Mouse (Mus musculus) heart, adult 2 months (tissue): ENCODE data around the gene Bcat2. TPM values are rescaled to one million over a fixed set of nuclear protein-coding genes. Genes with fewer than 3 reads are reported as not detected.

Source experiments
- DNase-seq, 2 experiments: peaks; one replicate each; pipeline ENCODE4 v3.0.0; 2021
- H3K27ac ChIP-seq: fragments of 200-600 bp; 2 replicates; pipeline ENCODE4 v1.8.1; 2022
- H3K27me3 ChIP-seq: fragments of 200-500 bp; 2 replicates; pipeline ENCODE4 v1.6.1; 2012; ENCODE audit warnings: mild to moderate bottlenecking, low read length, inconsistent platforms, mixed read lengths; ENCODE audit not compliant: control insufficient read depth, insufficient read depth
- H3K36me3 ChIP-seq: fragments of 200-500 bp; 2 replicates; pipeline ENCODE4 v1.6.1; 2012; ENCODE audit warnings: low read length, inconsistent platforms; ENCODE audit not compliant: control insufficient read depth, insufficient read depth
- H3K4me1 ChIP-seq: fragments of 200-500 bp; 2 replicates; pipeline ENCODE4 v1.6.1; 2011; ENCODE audit warnings: low read length; ENCODE audit not compliant: control insufficient read depth, insufficient read depth
- H3K4me3 ChIP-seq: fragments of 200-600 bp; 2 replicates; pipeline ENCODE4 v1.8.1; 2022
- H3K79me2 ChIP-seq: fragments of 200-500 bp; replicated peaks from 2 replicates; pipeline ENCODE4 v1.6.1; 2012; ENCODE audit warnings: mild to moderate bottlenecking, inconsistent platforms, low read length, moderate library complexity, mixed read lengths; ENCODE audit not compliant: control insufficient read depth, insufficient read depth
- H3K9ac ChIP-seq: fragments of 200-500 bp; 2 replicates; pipeline ENCODE4 v1.6.1; 2012; ENCODE audit warnings: low read depth, mild to moderate bottlenecking, control low read depth, inconsistent platforms, low read length, mixed read lengths
- CTCF ChIP-seq: fragments of 200-600 bp; IDR thresholded peaks from 2 replicates; pipeline ENCODE4 v1.8.1; 2022; ENCODE audit warnings: antibody characterized with exemption, mild to moderate bottlenecking, moderate library complexity
- EP300 ChIP-seq: fragments of 200-500 bp; IDR thresholded peaks from 2 replicates; pipeline ENCODE4 v1.6.1; 2011; ENCODE audit warnings: low read depth, low read length, control low read depth; ENCODE audit not compliant: insufficient read depth
- POLR2A ChIP-seq: fragments of 200-500 bp; IDR thresholded peaks from 2 replicates; pipeline ENCODE4 v1.6.1; 2011; ENCODE audit warnings: mild to moderate bottlenecking, low read depth, low read length, control low read depth; ENCODE audit not compliant: insufficient read depth
- WGBS: fragments of 180-500 bp; shearing (Covaris S2); methylation state at CpG from one replicate; pipeline ENCODE4 v1.1.7; 2018; 5-methylcytosine and 5-hydroxymethylcytosine counted together
- intact Hi-C: fragments of 180-260 bp; cut with DNase I; formaldehyde crosslinking; loops from one replicate; pipeline ENCODE4 v1.15.1; 2025
- polyA plus RNA-seq: library from polyadenylated mRNA; depleted of rRNA; stranded (reverse); fragments of >200 nt; gene quantifications from 2 replicates; pipeline ENCODE4 v1.2.3, GENCODE M21; 2012
- total RNA-seq, 2 experiments: library from RNA; stranded (reverse); gene quantifications; 2 replicates each; pipeline ENCODE4 v1.2.3; 2021

Gene Bcat2
- total and polyA plus RNA-seq, 3 experiments = 142 to 306 (median 219) TPM

GRCm38 (mm10) chr7:45619592-45619991 lies 49.6 kb downstream of the Bcat2 start:
- H3K27me3 ChIP-seq = no peaks in the 10 kb centered on the region
- 79% methylated on average over 5 of the region's 5 CpGs for WGBS
- no peak overlapping the region for H3K4me3 ChIP-seq

GRCm38 (mm10) chr7:45621443-45621842 lies 51.5 kb downstream of the Bcat2 start, which contains the start of gene Izumo1:
Izumo1 (plus strand) TSS chr7:45621811.
- Histone ChIP-seq H3K4me1 (no peaks in the 10 kb centered on the region; the same call in 1 of the 2 replicates), H3K36me3 (no peaks in the 10 kb centered on the region), H3K27me3 (no peaks in the 10 kb centered on the region), H3K79me2 (no peaks in the 10 kb centered on the region), H3K27ac (no peak within 1 kb of the TSS), H3K9ac (no peak within 1 kb of the TSS), H3K4me3 (no peak within 1 kb of the TSS)
- WGBS = 25% methylated on average over 9 of the region's 9 CpGs
- TF ChIP-seq CTCF = no peak
- no peak for TF ChIP-seq POLR2A
- no peak for TF ChIP-seq EP300
- intact Hi-C loops = no loop called here
- DNase-seq = peak; percentile 46 to 56

More at GRCm38 (mm10) chr7:45619592-45619991, 49.6 kb downstream of the Bcat2 start:
- Histone ChIP-seq H3K79me2 (no peaks in the 10 kb centered on the region), H3K36me3 (no peaks in the 10 kb centered on the region), H3K4me1 (no peaks in the 10 kb centered on the region; the same call in 1 of the 2 replicates), H3K27ac (no peak overlapping the region), H3K9ac (no peak overlapping the region)
- TF ChIP-seq POLR2A (no peak), CTCF (no peak), EP300 (no peak)
- intact Hi-C loops = no loop called here
- no peak for DNase-seq

- Histone ChIP-seq H3K4me3 (no peak overlapping the region), H3K9ac (no peak overlapping the region), H3K36me3 (no peaks in the 10 kb centered on the region), H3K4me1 (no peaks in the 10 kb centered on the region; the same call in 1 of the 2 replicates), H3K27ac (no peak overlapping the region), H3K27me3 (no peaks in the 10 kb centered on the region), H3K79me2 (no peaks in the 10 kb centered on the region)
- intact Hi-C loops = no loop called here
- WGBS = 90% methylated on average over 11 of the region's 11 CpGs
- DNase-seq = no peak
- TF ChIP-seq EP300 = no peak
These were observed 53.6 kb downstream of the Bcat2 start for GRCm38 (mm10) chr7:45623507-45623906.

- Histone ChIP-seq H3K27me3 (no peaks in the 10 kb centered on the region), H3K36me3 (no peaks in the 10 kb centered on the region; the same call in 1 of the 2 replicates), H3K4me1 (no peaks in the 10 kb centered on the region; the same call in 1 of the 2 replicates), H3K4me3 (no peak overlapping the region), H3K9ac (no peak overlapping the region), H3K79me2 (no peaks in the 10 kb centered on the region; the same call in 1 of the 2 replicates), H3K27ac (no peak overlapping the region)
- WGBS = 96% methylated on average over 3 of the region's 3 CpGs
- intact Hi-C loops = no loop called here
- no peak for DNase-seq
- TF ChIP-seq POLR2A (no peak), CTCF (no peak), EP300 (no peak)
These were observed 54.8 kb downstream of the Bcat2 start for GRCm38 (mm10) chr7:45624718-45625117.

GRCm38 (mm10) chr7:45625481-45625880 lies 55.5 kb downstream of the Bcat2 start:
- no peak overlapping the region for H3K4me3 ChIP-seq
- H3K4me1 ChIP-seq = peaks cover 2% of the 10 kb centered on the region; the same call in 1 of the 2 replicates
- H3K27me3 ChIP-seq = no peaks in the 10 kb centered on the region
- H3K27ac ChIP-seq = no peak overlapping the region
- H3K79me2 ChIP-seq = no peaks in the 10 kb centered on the region; the same call in 1 of the 2 replicates
- intact Hi-C loops = no loop called here
- 89% methylated on average over 8 of the region's 8 CpGs for WGBS
- no peak overlapping the region for H3K9ac ChIP-seq
- no peak for DNase-seq
- TF ChIP-seq POLR2A (no peak), EP300 (no peak), CTCF (no peak)
- peaks cover 2% of the 10 kb centered on the region; the same call in 1 of the 2 replicates for H3K36me3 ChIP-seq

- Histone ChIP-seq H3K27me3 (no peaks in the 10 kb centered on the region), H3K79me2 (no peaks in the 10 kb centered on the region; the same call in 1 of the 2 replicates), H3K4me1 (peaks cover 2% of the 10 kb centered on the region; the same call in 1 of the 2 replicates), H3K4me3 (peak overlapping the region; percentile 65), H3K9ac (peak overlapping the region; percentile 78), H3K27ac (peak overlapping the region; percentile 96), H3K36me3 (peaks cover 8% of the 10 kb centered on the region)
- intact Hi-C loops = loop anchor here (1.0 to 2.0 kb wide), 2 partner anchors 14 to 38 kb away; no protein-coding TSS in a partner anchor
- no peak for TF ChIP-seq EP300
- TF ChIP-seq CTCF = no peak
- WGBS = 64% methylated on average over 7 of the region's 7 CpGs
- no peak for DNase-seq
These were observed 56.7 kb downstream of the Bcat2 start for GRCm38 (mm10) chr7:45626571-45627076.
